Mouse (Mus musculus) layer of hippocampus, adult 11-12 months (tissue): ENCODE measurements at regions not wholly inside any gene's neighbourhood (a gene's known extent, or its start where the extent isn't known, plus 50 kb on each side); places are given as distances from the start of the nearest gene placed in this dataset.
A peak's percentile ranks its signal among the peaks of the same experiment; 100 is the strongest.

Source experiments
- DNase-seq: peaks from one replicate; pipeline ENCODE4 v3.0.0; 2022; ENCODE audit warnings: low spot score

- DNase-seq: no peak
Measured at GRCm38 (mm10) chr4:142773651-142774151, 439.1 kb downstream of the Prdm2 start.

DNA sequence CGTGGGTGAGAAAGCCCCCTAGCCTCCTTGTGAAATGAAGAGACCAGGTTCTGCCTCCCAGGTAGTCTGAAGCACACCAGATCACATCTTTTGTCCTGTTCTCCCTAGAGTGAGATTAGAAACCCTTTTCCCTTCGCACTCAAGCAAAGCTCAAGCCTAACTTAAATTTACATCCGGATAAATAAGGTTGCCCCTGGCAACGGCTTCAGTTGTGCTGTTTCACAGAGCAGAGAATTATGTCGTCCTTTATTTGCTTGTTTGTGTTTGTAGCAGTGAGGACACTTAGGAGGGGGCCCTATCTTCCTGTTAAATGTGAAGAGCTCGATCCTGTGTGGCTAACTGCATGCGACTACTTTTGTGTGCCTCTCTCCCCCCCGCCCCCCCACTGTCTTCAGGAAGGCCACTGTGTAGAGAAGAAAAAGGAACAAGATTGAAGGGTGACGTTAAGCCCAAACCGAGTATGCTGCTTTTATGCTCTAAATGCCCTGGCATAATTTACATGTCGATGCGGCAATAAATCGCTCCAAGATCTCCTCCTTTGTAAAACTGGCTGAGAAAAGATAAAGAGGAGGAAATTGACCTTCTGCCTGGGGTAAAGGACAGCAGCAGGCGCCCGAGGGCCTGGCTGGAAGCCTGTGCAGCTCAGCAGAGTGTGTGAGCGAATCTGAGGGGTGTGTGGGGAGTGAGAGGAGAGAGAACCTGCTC lies 439.9 kb downstream of the Prdm2 start:
- DNase-seq: no peak

- no peak for DNase-seq
Measured at GRCm38 (mm10) chr4:142771520-142772150, 441.2 kb downstream of the Prdm2 start.

DNA sequence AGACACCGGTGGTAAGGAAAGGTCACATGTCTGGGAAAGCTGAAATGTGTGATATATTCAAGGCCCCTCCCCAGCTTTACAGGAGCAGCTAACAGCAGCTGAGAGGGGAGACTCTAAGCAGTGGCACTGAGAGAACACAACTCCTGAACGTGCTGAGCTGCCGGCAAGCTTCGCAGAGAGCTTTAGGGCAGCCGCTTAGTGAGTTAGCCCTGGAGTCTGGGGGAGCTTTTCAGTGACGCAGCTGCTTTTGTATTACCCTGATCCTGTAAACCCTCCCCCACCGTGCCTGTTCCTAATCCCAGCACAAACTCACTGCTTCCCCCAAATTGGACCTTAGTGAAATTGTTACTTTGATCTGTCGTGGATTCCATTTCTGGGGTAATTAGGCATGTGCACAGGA lies 442.6 kb downstream of the Prdm2 start:
- DNase-seq: no peak

DNA sequence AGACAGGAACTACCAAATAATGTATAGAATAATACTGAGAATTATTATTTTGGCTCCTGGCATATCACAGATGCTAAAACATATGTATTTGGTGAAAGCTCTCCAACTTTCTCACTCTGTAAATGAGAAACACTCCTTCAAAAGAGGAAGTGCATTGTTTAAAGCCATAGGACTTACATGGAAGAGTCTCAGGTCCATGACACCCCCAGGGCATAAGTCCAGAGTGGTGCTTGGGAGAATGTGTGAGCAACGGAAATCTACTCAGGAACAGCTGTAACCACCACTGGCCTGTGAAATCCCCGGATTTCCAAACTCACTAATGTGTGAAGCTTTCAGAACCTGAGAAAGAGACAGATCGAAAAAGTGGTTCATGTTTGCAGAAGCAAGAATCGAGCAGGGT lies 445.1 kb downstream of the Prdm2 start:
- no peak for DNase-seq

DNA sequence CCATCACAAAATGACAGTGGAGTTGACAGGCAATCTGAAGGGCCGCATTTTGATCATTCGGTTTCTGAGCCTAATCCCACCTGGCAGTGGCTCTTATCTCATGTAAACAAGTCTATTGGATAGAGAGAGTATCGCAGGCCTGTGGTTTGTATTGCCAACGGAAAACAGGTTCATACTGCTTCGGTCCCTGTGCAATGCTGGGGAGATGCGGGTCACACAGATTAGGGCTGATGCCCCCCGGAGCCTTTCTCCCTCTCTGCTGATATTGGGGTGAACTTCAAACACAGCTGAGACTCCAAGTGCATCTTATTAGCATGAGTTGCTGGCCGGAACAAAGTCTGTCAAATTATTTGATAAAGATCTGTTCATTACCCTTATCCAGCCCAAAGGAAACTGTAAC lies 451.2 kb downstream of the Prdm2 start:
- DNase-seq: no peak

DNA sequence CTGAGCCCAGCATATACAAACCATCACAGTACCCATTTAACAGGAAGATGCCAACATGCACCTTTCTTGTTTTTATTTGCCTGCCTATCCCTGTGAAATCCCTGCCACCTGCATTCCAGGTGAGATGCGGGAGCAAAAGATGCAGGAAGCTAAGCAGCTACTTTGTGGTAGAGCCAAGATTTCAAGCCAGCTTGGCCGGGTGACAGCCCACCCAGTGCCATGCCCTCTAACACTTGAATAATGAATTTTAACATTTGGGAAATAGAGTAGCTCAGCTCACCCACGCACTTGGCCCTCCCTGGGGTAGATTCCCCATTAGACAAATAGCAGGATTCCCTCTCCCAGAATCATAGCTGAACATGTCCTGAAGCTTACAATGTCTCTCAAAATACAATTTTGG lies 454.7 kb downstream of the Prdm2 start:
- DNase-seq: no peak

DNA sequence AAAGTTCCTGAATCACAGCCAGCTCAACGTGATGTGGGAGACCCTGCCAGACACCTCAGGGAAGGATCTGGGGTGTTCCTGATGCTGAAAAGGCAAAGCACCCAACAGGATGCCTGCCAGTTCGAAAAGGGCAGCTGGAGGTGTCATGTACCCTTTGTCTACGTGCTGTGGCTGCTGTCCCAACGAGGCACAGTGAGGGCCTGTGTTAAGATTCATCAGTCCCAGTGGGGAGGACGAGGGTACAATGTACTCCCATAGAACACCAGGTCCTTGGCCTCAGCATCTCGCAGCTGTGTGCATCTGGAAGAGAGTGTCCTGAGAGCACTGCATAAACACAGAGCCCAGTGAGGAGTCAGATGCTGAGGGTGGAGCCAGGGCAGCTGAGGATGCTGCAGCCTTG lies 456.5 kb downstream of the Prdm2 start:
- peak; percentile 59 for DNase-seq

- no peak for DNase-seq
Measured at GRCm38 (mm10) chr4:142749918-142750317, 462.9 kb downstream of the Prdm2 start.

- DNase-seq: no peak
Measured at GRCm38 (mm10) chr4:142723554-142723907, 484.3 kb upstream of the Kazn start.

DNA sequence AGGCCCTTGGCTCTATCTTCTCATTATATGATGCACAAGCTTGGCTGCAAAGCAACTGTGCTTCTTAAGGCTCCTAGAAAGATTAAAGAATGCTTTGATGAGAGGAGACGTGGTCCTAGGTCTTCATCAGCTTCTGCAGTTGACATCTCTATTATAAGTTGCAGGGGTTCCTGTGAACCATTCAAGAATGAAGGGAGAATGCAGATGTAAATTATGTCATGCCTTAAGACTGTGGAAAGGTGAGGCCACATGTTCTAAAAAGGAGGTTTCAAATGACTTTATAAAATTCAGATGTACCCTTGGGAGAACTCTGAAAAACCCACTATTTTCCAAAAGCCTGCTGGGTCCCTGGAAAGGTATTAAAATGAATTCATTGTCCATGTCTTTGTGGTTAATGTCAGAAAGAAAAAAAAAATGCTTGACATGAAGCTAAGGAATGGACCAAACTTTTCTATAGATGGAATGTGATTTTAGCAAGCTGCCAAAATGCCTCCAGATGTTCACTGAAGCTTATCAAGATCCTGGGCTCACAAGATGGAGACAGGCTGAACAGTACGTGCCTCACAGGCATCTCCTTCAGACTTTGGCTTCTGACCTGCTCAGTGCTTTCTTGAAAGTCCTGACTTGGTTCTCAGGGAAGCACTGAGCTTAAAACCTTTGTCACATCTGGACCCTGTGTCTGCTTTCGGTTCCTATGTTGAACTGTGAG lies 483.8 kb upstream of the Kazn start:
- DNase-seq: no peak

- DNase-seq: no peak
Measured at GRCm38 (mm10) chr4:142701606-142702005, 462.4 kb upstream of the Kazn start.

DNA sequence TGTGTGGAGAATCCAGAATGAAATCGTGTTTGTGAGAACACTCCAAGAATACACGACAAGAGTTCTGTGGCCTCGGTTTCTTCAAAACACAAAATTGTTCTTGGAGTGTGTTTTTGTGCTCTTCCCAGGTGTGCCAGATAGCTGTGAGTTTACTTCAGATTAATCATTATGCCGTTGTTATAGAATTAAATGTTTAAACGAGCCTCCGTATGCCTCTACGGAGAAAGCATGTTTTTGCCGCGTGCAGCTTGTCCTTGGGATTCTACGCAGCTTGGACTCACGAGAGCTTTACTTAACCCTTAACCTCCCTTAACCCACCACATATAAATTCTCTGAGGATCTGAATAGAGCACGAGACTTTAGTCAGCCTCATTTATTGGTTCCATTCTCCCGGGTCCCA lies 455.7 kb upstream of the Kazn start:
- DNase-seq: no peak

DNA sequence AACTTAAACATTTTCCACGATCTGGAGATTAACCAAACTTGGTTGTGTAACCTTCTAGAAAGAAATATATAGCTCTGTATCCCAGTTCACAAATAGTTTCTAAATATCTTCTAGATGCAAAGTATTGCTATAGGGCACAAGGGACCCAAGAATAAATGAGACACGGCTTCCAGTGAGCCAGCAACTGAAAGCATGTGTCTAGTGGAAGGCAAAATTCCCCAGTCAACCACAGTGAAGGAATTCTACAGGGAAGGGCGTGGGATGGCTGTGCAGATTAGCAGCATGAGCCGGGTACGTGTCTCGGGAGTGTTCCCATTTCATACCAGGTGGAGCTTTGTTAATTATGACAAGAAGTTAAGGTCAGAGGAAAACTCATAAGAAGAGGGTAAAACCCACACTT lies 449.0 kb upstream of the Kazn start:
- peak; percentile 5 for DNase-seq

DNA sequence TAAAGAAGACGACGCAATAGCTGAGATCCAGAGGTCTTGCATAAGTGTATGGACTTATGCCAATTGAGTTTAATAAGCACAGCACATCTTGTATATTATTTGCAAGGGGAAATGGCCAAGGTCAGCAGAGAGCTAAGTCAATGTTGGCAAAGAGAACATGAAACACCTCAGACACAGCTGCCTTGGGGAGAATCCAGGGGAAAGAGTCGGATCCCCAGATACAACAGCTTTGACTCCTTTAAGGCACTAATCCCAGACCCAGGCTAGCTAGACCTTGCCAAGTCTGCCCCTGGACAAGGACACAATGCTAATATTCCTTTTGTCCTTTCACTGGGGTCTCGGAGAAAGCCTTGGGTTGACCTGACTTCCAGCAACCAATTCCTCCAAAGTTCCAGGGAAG lies 438.2 kb upstream of the Kazn start:
- no peak for DNase-seq

DNA sequence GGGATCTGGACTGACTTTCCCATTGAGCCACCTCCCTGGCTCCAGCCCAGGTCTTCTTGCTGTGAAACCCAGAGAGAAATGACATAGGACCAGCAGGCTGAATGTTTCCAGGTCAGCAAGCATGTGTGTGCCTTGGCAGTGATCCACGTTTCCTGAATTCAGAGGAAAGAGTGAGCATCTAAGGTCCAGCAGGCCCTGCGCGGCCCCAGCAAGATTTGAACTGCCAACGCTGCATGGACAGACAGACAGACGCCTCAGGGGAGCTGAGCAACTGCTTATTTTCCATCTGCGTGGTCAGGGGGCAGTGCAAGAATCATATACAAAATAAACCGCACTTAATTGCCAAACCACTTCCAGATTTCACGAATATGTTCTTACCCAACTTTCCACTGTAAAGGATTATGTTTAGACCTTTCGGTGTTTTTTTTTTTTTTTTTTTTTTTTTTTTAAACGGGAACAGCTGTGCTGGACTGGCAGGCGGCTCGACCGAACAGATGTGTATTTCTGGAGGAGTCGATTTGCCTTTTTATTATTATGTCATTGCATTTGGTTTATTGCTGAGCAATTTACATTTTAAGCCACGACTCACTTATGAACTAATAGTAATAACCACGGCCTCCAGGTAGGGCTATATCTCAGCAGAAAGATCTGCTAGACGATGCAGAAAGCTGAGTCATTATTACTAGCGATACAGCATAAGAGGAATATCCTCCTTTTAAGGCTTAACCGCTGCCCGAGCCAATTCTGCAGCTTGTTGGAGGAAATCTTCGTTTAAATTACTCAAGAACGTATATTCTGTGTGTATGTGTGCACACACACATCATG lies 435.7 kb upstream of the Kazn start:
- no peak for DNase-seq

DNA sequence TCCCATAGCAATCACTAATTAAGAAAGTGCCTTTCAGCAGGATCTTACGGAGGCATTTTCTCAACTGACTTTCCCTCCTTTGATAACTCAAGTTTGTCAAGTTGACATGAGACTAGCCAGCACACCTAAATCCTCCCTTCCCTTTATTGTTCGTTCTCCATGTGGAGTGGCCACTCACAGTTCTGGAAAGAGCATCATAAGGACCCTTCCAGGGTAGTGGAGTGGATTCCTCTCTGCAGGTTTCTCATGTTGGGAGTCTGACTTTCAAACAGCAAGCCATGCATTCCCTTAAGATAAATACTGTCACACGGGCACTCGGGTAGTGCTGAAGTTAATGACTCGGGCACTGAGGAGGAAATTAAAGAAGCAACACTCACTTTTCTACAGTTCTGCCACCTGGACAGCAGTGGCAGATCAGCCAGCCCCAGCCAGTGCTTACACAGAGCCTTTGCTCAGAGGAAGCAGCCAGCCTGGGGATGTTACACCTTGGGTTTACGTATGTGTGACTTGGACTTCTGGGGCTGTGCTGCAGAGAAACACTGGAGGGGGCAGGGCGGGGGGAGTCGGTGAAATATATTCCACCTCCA lies 432.8 kb upstream of the Kazn start:
- DNase-seq: no peak

DNA sequence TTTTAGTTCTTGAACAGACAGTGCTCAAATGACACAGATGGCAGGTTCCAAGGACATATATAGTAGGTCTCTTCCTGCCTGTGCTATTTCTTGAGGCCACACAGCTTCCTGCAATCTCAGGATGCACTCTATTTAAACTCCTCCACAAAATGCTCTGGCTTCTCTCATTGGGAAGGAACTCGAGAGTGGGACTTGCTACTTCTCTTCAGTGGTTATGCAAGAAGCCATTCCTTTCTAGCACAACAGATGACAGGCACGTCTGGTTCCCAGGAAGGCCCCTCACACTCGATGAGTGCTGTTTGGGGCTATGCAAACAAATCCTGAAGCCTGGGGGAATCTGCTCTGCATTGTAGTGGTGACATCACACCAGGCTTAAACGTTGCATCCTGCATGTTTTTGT lies 425.6 kb upstream of the Kazn start:
- DNase-seq: no peak

DNA sequence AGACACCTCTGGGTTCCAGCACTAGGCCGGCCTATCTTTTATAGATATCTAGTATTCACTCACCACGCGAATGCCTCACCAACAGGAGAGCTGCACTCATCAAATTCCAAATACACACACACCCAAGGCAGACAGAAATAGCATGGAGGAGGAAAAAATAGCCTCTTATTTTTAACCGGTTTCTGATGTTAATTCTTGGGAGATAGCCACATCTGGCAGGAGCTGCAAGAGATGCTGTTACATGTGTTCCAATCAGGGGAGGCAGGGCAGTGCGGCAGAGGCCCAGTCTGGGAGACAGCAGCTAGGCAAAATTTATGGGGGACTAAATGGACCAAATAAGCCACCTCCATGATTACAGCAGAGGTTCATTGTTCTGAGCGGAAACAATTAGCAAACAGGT lies 419.0 kb upstream of the Kazn start:
- no peak for DNase-seq

GRCm38 (mm10) chr4:142641069-142641468 lies 401.9 kb upstream of the Kazn start:
- no peak for DNase-seq

DNA sequence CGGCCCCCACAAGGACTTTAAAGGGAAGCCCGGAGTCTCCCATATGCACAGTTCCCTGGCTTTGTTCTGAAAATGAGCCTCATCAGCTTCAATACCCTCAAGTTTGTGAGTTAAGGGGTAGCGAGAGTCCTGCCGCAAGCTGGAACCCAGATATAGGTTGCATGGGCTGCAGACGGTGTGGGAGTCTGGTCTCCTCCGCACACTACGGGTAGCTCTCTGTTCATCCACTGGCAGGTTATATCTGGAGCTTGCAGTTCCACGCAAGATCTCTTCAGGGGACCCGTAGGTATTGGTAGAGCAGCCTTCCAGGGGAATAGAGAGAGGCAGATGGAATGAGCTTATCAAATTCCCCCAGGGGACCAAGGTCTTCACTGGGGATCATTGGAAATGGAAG lies 400.1 kb upstream of the Kazn start:
- no peak for DNase-seq

GRCm38 (mm10) chr4:142638733-142639339 lies 399.6 kb upstream of the Kazn start:
- no peak for DNase-seq
